Mouse (Mus musculus) intestine, embryonic 14.5 days (tissue): ENCODE measurements around the gene Mgmt. TPM values are rescaled to one million over a fixed set of nuclear protein-coding genes. Genes with fewer than 3 reads are reported as not detected.

ENCODE experiments used
- ATAC-seq: fragments of 200-750 bp; cut with Nextera tagmentation; replicated peaks from 2 replicates; pipeline ENCODE4 v1.8.0; 2017; ENCODE audit warnings: low read depth, moderate number of reproducible peaks, moderate TSS enrichment, moderate library complexity; ENCODE audit not compliant: low FRiP score, low TSS enrichment
- DNase-seq: peaks from one replicate; pipeline ENCODE4 v3.0.0-alpha.2; 2018; ENCODE audit warnings: low spot score
- H3K27ac ChIP-seq: fragments of 300-500 bp; sonication (generic); 2 replicates; pipeline ENCODE4 v1.5.1; 2014; ENCODE audit warnings: low read depth, mild to moderate bottlenecking, control low read depth
- H3K27me3 ChIP-seq: fragments of 300-500 bp; sonication (generic); replicated peaks from 2 replicates; pipeline ENCODE4 v1.6.1; 2014; ENCODE audit warnings: low read length, control low read depth; ENCODE audit not compliant: control insufficient read depth, insufficient read depth
- H3K36me3 ChIP-seq: fragments of 300-500 bp; sonication (generic); 2 replicates; pipeline ENCODE4 v1.6.1; 2014; ENCODE audit warnings: low read length, control low read depth; ENCODE audit not compliant: control insufficient read depth, insufficient read depth
- H3K4me1 ChIP-seq: fragments of 300-500 bp; sonication (generic); replicated peaks from 2 replicates; pipeline ENCODE4 v1.6.1; 2014; ENCODE audit warnings: low read length, control low read depth, mixed read lengths; ENCODE audit not compliant: control insufficient read depth, insufficient read depth
- H3K4me2 ChIP-seq: fragments of 300-500 bp; sonication (generic); 2 replicates; pipeline ENCODE4 v1.6.1; 2014; ENCODE audit warnings: low read length
- H3K4me3 ChIP-seq: fragments of 300-500 bp; sonication (generic); 2 replicates; pipeline ENCODE4 v1.5.1; 2014; ENCODE audit warnings: low read depth, low read length, control low read depth, mixed read lengths
- H3K9ac ChIP-seq: fragments of 300-500 bp; sonication (generic); 2 replicates; pipeline ENCODE4 v1.6.1; 2014; ENCODE audit warnings: mild to moderate bottlenecking, low read length
- H3K9me3 ChIP-seq: fragments of 300-500 bp; sonication (generic); 2 replicates; pipeline ENCODE4 v1.6.1; 2016; ENCODE audit warnings: low read length, control low read depth; ENCODE audit not compliant: control insufficient read depth
- WGBS: fragments of 180-500 bp; shearing (Covaris S2); extraction: QIAGEN DNeasy Blood & Tissue Kit; methylation state at CpG from one replicate; pipeline ENCODE4 v1.1.7; 2014; 5-methylcytosine and 5-hydroxymethylcytosine counted together
- polyA plus RNA-seq: library from polyadenylated mRNA; unstranded; fragments of >200 nt; fragmentation: Nextera tagmentation; extraction: Ambion mirVana; gene quantifications from 2 replicates; pipeline ENCODE4 v1.2.1, GENCODE M21; 2014

Mgmt gene
- polyA plus RNA-seq, 1 experiment from 2014 or later, result 7.2 TPM

DNA sequence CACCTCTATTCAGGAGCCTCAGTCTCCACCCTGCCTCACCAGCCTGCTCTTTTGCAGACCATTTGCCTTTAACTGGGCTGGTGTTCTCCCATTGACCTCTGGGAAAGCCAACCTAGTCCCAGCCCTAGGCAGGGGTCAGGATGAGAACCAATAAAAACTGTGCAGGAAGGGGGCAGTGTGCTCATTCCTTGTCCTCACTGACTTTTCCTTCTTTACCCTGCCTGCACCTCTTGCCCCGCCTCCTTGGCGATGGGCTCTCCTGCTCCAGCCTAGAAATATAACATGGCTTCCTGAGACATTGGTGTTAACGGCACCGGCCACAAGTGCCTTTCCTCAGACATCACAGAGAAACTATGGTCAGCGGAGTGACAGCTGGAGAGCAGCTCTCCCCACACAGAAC is 161.7 kb downstream of the Mgmt start:
- 50% methylated on average over 5 of the region's 5 CpGs for WGBS

DNA sequence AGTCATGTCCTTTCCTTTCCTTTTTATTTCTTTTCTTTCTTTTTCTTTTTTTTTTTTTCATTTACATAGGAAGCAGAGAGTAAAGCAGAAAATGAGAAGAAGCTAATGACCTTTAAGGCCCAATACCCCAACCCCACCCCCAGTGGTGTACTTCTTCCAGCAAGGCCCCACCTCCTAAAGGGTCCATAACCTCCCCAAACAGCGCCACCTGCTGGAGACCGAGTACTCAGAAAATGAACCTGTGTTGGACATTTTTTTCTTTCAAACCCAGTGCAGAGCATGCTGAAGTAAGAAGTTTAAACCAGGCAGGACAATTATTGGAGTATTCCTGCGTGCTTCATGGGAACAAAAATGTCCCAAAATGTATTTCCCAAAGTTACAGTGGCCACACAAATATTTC is 166.1 kb downstream of the Mgmt start:
- no peak overlapping the region for H3K27ac ChIP-seq
- H3K4me1 ChIP-seq, result no peaks in the 10 kb centered on the region
- H3K36me3 ChIP-seq, result no peaks in the 10 kb centered on the region
- no peak overlapping the region for H3K4me3 ChIP-seq
- H3K9me3 ChIP-seq, result no peaks in the 10 kb centered on the region
- no peak overlapping the region for H3K9ac ChIP-seq
- DNase-seq (no peak), ATAC-seq (no peak)
- no peak overlapping the region for H3K4me2 ChIP-seq
- WGBS, result 44% methylated on average over 3 of the region's 3 CpGs
- H3K27me3 ChIP-seq, result no peaks in the 10 kb centered on the region

More for the DNA sequence above, 161.7 kb downstream of the Mgmt start:
- no peaks in the 10 kb centered on the region for H3K36me3 ChIP-seq
- 0 out of 2 replicates have a peak, but pooled peaks cover 2% of the 10 kb centered on the region for H3K9me3 ChIP-seq
- H3K27me3 ChIP-seq, result no peaks in the 10 kb centered on the region
- DNase-seq, result no peak
- no peak for ATAC-seq
- H3K27ac ChIP-seq, result no peak overlapping the region
- no peak overlapping the region for H3K9ac ChIP-seq
- H3K4me3 ChIP-seq, result no peak overlapping the region
- no peaks in the 10 kb centered on the region for H3K4me1 ChIP-seq
- H3K4me2 ChIP-seq, result no peak overlapping the region

DNA sequence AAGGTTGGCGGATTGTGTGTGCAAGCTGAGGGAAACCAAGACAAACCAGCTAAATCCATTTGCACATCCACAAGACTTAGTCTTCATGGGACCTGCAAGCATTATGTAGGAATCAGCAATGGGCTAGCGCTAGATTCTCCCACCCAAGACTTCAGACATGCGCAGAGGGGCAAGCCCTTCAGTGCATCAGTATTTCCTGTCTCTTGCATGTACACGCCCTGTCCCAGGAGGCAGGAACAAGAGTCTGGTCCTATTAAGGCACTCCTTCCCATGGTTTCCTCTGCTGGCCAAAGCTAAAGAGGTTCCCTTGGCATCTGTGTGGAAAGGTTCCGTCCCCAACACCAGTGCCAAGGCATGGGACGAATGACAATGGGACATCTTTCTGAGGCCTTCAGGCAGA is 166.7 kb downstream of the Mgmt start:
- H3K27ac ChIP-seq, result no peak overlapping the region
- H3K27me3 ChIP-seq, result no peaks in the 10 kb centered on the region
- no peak overlapping the region for H3K4me3 ChIP-seq
- H3K9me3 ChIP-seq, result no peaks in the 10 kb centered on the region
- no peak overlapping the region for H3K9ac ChIP-seq
- no peak overlapping the region for H3K4me2 ChIP-seq
- no peaks in the 10 kb centered on the region for H3K36me3 ChIP-seq
- DNase-seq (no peak), ATAC-seq (no peak)
- no peaks in the 10 kb centered on the region for H3K4me1 ChIP-seq
- 93% methylated on average over 6 of the region's 6 CpGs for WGBS

DNA sequence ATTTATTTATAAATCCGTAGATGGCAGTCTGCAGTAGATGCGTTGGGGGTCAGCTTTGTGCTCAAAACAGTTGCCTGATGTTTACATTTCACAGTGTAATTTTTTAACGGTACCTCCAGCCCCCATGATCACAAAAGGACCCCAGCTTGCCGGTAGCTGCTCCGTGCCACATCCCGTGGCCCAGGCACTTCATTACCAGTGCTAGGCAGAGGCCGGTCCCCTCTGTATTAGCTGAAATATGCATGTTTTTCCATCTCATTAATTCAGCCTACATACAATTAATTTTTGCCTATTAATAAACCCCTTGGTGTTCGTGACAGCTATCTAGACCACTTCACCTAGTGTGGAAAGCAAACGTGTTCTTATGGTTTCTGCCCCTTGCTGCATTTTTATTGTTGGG is 169.8 kb downstream of the Mgmt start:
- no peak overlapping the region for H3K9ac ChIP-seq
- no peaks in the 10 kb centered on the region for H3K27me3 ChIP-seq
- no peak overlapping the region for H3K4me3 ChIP-seq
- H3K9me3 ChIP-seq, result no peaks in the 10 kb centered on the region
- no peaks in the 10 kb centered on the region for H3K4me1 ChIP-seq
- no peak overlapping the region for H3K4me2 ChIP-seq
- no peak overlapping the region for H3K27ac ChIP-seq
- ATAC-seq (no peak), DNase-seq (no peak)
- 63% methylated on average over 9 of the region's 9 CpGs for WGBS
- no peaks in the 10 kb centered on the region for H3K36me3 ChIP-seq

DNA sequence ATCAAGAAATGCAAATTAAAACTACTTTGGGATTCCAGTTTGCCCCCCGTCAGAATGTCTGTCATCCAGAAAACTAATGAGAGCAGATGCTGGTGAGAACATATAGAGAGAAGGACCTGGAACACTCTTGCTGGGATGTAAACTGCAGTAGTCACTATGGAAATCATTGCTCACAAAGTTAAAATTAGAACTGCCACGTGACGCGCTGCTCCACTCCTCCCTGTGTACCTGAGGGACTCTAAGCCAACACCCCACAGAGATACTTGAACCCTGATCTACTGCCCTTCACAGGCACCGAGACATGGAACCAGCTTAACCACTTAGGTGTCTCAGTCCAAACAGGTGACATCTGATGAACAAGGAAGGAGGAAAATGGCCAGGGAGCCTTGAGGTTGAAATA is 171.0 kb downstream of the Mgmt start:
- Histone ChIP-seq H3K27me3 (no peaks in the 10 kb centered on the region), H3K4me1 (no peaks in the 10 kb centered on the region), H3K4me3 (no peak overlapping the region), H3K27ac (no peak overlapping the region), H3K36me3 (no peaks in the 10 kb centered on the region), H3K4me2 (no peak overlapping the region), H3K9me3 (no peaks in the 10 kb centered on the region), H3K9ac (no peak overlapping the region)
- DNase-seq (no peak), ATAC-seq (no peak)
- 78% methylated on average over 5 of the region's 5 CpGs for WGBS

DNA sequence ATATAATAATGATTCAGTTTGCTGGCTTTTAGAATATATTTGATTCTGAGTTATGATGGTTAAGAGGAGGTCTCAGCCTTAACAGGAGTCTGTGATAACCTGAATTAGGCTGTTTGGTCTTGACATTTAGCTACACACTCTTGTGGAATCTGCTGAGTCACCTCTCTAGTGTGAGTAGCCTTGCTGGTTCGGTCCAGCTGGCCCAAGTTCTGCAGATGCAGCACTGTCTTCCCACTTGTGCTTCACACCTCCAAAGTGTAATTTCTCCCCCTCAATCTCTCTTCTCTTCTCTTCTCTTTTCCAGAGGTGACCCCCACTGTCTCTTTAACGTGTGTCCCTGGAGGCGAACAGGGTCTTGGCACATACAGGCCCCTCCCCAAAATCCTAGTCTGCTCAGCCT is 171.8 kb downstream of the Mgmt start:
- Histone ChIP-seq H3K9me3 (no peaks in the 10 kb centered on the region), H3K9ac (no peak overlapping the region), H3K27ac (no peak overlapping the region), H3K4me3 (no peak overlapping the region), H3K4me2 (no peak overlapping the region), H3K4me1 (no peaks in the 10 kb centered on the region), H3K27me3 (no peaks in the 10 kb centered on the region), H3K36me3 (no peaks in the 10 kb centered on the region)
- DNase-seq, result no peak
- 85% methylated on average over 3 of the region's 3 CpGs for WGBS
- ATAC-seq, result no peak

DNA sequence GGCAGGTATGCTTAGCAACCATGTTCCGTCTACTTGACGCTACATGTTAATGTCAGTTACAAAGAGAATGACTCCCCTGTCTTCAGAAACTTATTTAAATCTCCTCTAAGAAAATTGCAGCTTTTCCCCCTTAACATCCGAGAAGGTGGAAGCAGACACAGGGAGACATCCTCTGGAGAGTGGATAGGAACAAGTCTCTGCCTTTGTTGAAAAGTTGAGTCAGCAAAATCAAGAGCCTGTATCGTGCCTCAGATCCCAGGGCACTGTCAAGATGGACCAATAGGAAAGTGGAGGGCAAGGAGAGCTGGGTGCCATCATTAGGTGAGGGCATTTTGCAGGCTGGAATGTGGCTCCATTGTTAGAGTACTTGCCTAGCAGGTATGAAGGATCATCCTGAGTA is 172.6 kb downstream of the Mgmt start:
- no peaks in the 10 kb centered on the region for H3K9me3 ChIP-seq
- no peak for DNase-seq
- ATAC-seq, result no peak
- no peaks in the 10 kb centered on the region for H3K27me3 ChIP-seq
- WGBS, result 83% methylated on average over 4 of the region's 4 CpGs
- no peaks in the 10 kb centered on the region for H3K36me3 ChIP-seq
- no peaks in the 10 kb centered on the region; the same call in 1 of the 2 replicates for H3K4me1 ChIP-seq
- H3K27ac ChIP-seq, result no peak overlapping the region
- no peak overlapping the region for H3K4me3 ChIP-seq
- no peak overlapping the region for H3K9ac ChIP-seq
- no peak overlapping the region for H3K4me2 ChIP-seq

DNA sequence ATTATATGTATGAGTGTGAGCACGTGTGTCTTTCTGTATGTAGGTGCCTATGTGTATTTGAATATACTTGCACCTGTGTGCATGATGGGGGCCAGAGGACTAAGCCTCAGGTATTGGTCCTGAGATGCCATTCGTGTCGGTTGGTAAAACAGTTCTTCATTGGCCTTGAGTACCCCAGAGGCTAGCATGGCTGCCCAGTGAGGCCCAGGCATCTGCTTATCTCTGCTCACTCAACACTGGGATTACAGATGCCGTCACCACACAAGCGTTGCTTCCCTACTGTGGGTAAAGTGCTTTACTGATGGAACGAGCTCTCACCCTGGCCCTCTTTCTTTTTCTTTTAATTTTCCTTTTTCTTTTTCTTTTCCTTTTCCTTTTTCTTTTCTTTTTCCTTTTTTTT is 173.3 kb downstream of the Mgmt start:
- Histone ChIP-seq H3K4me1 (peaks cover 3% of the 10 kb centered on the region; the same call in 1 of the 2 replicates), H3K36me3 (no peaks in the 10 kb centered on the region), H3K4me2 (no peak overlapping the region), H3K9ac (no peak overlapping the region), H3K27me3 (no peaks in the 10 kb centered on the region), H3K4me3 (no peak overlapping the region), H3K27ac (no peak overlapping the region), H3K9me3 (no peaks in the 10 kb centered on the region)
- DNase-seq (no peak), ATAC-seq (no peak)
- 89% methylated on average over 6 of the region's 6 CpGs for WGBS

DNA sequence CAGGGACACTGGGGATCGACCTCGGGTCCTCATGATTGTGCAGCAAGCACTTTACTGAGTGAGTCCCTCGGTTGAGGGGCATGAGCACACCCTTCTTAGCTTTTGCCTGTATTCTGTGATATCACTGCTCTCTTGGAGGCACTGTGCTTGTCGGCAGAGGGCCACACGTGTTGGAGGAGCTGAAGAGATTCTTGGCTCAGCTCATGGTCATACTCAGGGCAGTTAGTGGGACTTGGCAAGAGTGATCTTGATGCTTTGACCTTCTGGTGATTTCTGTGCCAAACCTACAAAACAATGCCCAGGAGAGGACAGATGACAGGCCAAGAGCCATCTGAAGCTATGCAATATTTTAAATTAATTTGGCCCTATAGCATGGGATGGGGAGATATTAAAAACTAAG is 174.4 kb downstream of the Mgmt start:
- WGBS, result 85% methylated on average over 5 of the region's 5 CpGs
- H3K9me3 ChIP-seq, result no peaks in the 10 kb centered on the region

More for the DNA sequence above, 174.4 kb downstream of the Mgmt start:
- no peak overlapping the region for H3K9ac ChIP-seq
- H3K4me2 ChIP-seq, result no peak overlapping the region
- no peak overlapping the region for H3K4me3 ChIP-seq
- H3K27me3 ChIP-seq, result no peaks in the 10 kb centered on the region
- no peak for DNase-seq
- H3K27ac ChIP-seq, result no peak overlapping the region
- H3K4me1 ChIP-seq, result peaks cover 3% of the 10 kb centered on the region
- H3K36me3 ChIP-seq, result no peaks in the 10 kb centered on the region
- ATAC-seq, result no peak
